Mouse (Mus musculus) erythroblast, embryonic 14.5 days (primary cell): ENCODE data around the gene Nsg2. TPM values are rescaled to one million over a fixed set of nuclear protein-coding genes. Genes with fewer than 3 reads are reported as not detected.

Source experiments
- H3K27me3 ChIP-seq: 2 replicates; pipeline ENCODE4 v1.6.1; 2012; ENCODE audit warnings: inconsistent platforms; ENCODE audit not compliant: control insufficient read depth
- H3K36me3 ChIP-seq: 2 replicates; pipeline ENCODE4 v1.6.1; 2012; ENCODE audit warnings: mild to moderate bottlenecking, inconsistent platforms; ENCODE audit not compliant: control insufficient read depth
- H3K4me1 ChIP-seq: 2 replicates; pipeline ENCODE4 v1.6.1; 2012; ENCODE audit warnings: inconsistent platforms; ENCODE audit not compliant: control insufficient read depth
- H3K4me3 ChIP-seq: replicated peaks from 2 replicates; pipeline ENCODE3; 2012; ENCODE audit warnings: moderate library complexity, mild to moderate bottlenecking, inconsistent platforms
- H3K9me3 ChIP-seq: 2 replicates; pipeline ENCODE4 v1.6.1; 2012; ENCODE audit warnings: low read length, inconsistent platforms, mixed read lengths; ENCODE audit not compliant: control insufficient read depth
- GATA1 ChIP-seq: IDR thresholded peaks from 2 replicates; pipeline ENCODE4 v1.6.1; 2012; ENCODE audit warnings: low read length, inconsistent platforms, mixed read lengths
- TAL1 ChIP-seq: IDR thresholded peaks from 3 replicates; pipeline ENCODE4 v1.6.1; 2012; ENCODE audit warnings: low read length, inconsistent platforms, mixed read lengths
- polyA plus RNA-seq: library from polyadenylated mRNA; stranded (reverse); fragments of >175 nt; gene quantifications from 2 replicates; pipeline ENCODE4 v1.2.3, GENCODE M21; 2012

The Nsg2 gene
- polyA plus RNA-seq, 1 experiment = not detected

GRCm38 (mm10) chr11:32011867-32012603 lies 11.8 kb downstream of the Nsg2 start:
- Histone ChIP-seq H3K4me3 (no peak overlapping the region), H3K27me3 (no peaks in the 10 kb centered on the region)
- TF ChIP-seq GATA1 (no peak), TAL1 (no peak)

DNA sequence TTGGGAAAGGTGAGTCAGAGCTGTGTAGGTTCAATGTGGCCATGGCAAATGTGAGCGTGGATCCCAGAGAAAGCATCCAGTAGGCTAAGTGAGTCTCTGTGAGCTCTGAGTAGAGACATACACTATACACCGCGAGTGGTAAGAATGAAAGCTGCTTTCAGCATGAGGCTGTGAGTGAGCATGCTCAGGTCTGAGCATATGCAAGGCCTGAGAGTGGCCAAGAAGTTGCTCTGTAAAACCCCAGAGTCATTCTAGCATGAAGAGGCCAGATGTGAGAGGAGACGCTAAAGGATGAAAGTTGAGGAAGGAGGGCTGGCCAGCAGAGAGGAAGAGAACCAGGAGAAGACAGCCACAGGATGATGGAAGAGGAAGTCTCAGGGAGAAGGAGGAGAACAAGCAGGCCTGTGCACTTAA lies 12.8 kb downstream of the Nsg2 start:
- Histone ChIP-seq H3K4me3 (no peak overlapping the region), H3K27me3 (no peaks in the 10 kb centered on the region), H3K4me1 (peaks cover 3% of the 10 kb centered on the region), H3K9me3 (no peaks in the 10 kb centered on the region), H3K36me3 (no peaks in the 10 kb centered on the region)
- TF ChIP-seq TAL1 (no peak), GATA1 (no peak)

More at GRCm38 (mm10) chr11:32011867-32012603, 11.8 kb downstream of the Nsg2 start:
- Histone ChIP-seq H3K4me1 (no peaks in the 10 kb centered on the region), H3K9me3 (no peaks in the 10 kb centered on the region; the same call in 1 of the 2 replicates), H3K36me3 (no peaks in the 10 kb centered on the region)

- H3K27me3 ChIP-seq = no peaks in the 10 kb centered on the region
- no peaks in the 10 kb centered on the region for H3K36me3 ChIP-seq
- peaks cover 7% of the 10 kb centered on the region for H3K4me1 ChIP-seq
- no peaks in the 10 kb centered on the region for H3K9me3 ChIP-seq
- H3K4me3 ChIP-seq = no peak overlapping the region
- TF ChIP-seq GATA1 (no peak), TAL1 (no peak)
These were observed 13.3 kb downstream of the Nsg2 start for GRCm38 (mm10) chr11:32013561-32013960.

DNA sequence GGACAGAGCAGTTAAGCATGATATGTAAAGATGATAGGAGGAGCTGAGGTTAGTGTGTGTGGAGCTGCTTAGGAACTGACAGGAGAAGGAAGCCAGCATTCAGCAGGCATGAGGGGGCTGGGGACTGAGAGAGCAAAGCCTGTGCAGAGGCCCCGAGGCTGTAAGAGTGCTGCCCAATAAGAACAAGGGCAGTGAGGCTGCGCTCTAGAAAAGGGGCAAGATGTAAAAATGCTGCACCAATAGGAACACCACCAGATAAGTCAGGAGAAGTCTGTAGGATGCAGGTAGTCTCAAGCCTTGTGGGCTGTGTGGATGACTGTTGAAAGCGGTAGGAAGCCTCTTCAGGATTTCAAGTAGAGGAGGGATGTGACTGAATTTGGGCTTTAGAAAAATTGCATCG lies 17.9 kb downstream of the Nsg2 start:
- Histone ChIP-seq H3K9me3 (no peaks in the 10 kb centered on the region), H3K4me1 (peaks cover 9% of the 10 kb centered on the region), H3K36me3 (no peaks in the 10 kb centered on the region), H3K27me3 (no peaks in the 10 kb centered on the region), H3K4me3 (no peak overlapping the region)
- TF ChIP-seq GATA1 (no peak), TAL1 (no peak)

- Histone ChIP-seq H3K4me3 (no peak overlapping the region), H3K27me3 (no peaks in the 10 kb centered on the region), H3K9me3 (no peaks in the 10 kb centered on the region), H3K4me1 (peaks cover 9% of the 10 kb centered on the region), H3K36me3 (no peaks in the 10 kb centered on the region)
- no peak for TF ChIP-seq GATA1
- no peak for TF ChIP-seq TAL1
These were observed 20.0 kb downstream of the Nsg2 start for GRCm38 (mm10) chr11:32020031-32020965.

- TF ChIP-seq GATA1 (no peak), TAL1 (no peak)
- Histone ChIP-seq H3K4me3 (no peak overlapping the region), H3K36me3 (no peaks in the 10 kb centered on the region), H3K9me3 (no peaks in the 10 kb centered on the region), H3K4me1 (no peaks in the 10 kb centered on the region), H3K27me3 (no peaks in the 10 kb centered on the region)
These were observed 26.4 kb downstream of the Nsg2 start for GRCm38 (mm10) chr11:32026634-32027033.

DNA sequence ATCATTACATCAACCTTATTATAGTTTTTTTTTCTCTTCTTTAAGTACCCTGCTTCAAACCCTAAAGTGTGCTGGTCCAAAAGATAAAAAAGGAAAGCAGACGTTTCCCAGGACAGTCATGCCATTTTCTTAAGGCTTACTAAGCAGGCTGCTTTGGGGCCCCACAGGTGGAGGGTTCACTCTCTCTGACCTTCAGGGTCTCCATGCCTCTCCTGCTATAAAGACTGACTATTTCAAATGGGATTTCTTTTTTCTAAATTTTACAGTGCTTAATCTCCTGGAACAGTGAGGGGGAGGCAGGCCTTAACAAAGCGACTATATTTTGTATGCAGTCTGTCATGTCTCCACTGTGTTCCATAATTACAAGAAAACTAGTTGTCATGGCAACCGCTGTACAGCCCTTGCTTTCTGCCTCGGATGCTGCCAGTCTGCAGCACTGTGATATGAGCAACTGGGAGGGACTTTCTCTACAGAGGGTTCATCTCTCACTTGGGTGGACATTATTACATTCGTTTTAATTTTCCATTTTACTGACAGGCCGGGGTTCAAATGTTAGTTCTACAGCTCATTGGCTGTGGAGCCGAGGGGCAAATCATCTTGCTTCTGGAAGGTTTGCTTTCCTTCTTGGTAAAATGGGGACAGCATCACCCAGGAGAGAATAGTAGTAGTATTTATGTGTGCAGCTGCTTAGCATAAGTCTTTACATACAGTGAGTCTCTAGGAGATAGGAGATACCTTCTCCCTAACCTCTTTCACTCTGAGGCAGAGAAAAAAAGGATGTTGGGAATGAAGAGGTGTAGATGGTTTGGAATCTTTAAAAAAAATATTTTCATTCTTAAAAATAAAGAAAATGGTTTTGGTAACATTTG lies 27.4 kb downstream of the Nsg2 start:
- H3K27me3 ChIP-seq = no peaks in the 10 kb centered on the region
- H3K9me3 ChIP-seq = no peaks in the 10 kb centered on the region

GRCm38 (mm10) chr11:32028605-32029004 lies 28.3 kb downstream of the Nsg2 start:
- Histone ChIP-seq H3K4me3 (no peak overlapping the region), H3K9me3 (no peaks in the 10 kb centered on the region), H3K27me3 (no peaks in the 10 kb centered on the region), H3K4me1 (no peaks in the 10 kb centered on the region), H3K36me3 (no peaks in the 10 kb centered on the region)
- TF ChIP-seq GATA1 (no peak), TAL1 (no peak)

More for the DNA sequence above, 27.4 kb downstream of the Nsg2 start:
- no peak overlapping the region for H3K4me3 ChIP-seq
- no peaks in the 10 kb centered on the region for H3K4me1 ChIP-seq
- TF ChIP-seq TAL1 = no peak
- TF ChIP-seq GATA1 = no peak
- no peaks in the 10 kb centered on the region for H3K36me3 ChIP-seq
